Mouse (Mus musculus): ENCODE data around the gene Xlr5a. TPM values are rescaled to one million over a fixed set of nuclear protein-coding genes. Genes with fewer than 3 reads are reported as not detected.
A peak's percentile ranks its signal among the peaks of the same experiment; 100 is the strongest.
"Not testable (repeated sequence)": the region's sequence is repeated elsewhere in the genome, so short reads cannot be mapped to it uniquely, and the experiment has no call there.

The Xlr5a gene
- polyA plus RNA-seq (2015; fragmentation: Nextera tagmentation; extraction: Ambion mirVana), result 0.20 TPM in 1 of 2 replicates, not detected in the other

DNA sequence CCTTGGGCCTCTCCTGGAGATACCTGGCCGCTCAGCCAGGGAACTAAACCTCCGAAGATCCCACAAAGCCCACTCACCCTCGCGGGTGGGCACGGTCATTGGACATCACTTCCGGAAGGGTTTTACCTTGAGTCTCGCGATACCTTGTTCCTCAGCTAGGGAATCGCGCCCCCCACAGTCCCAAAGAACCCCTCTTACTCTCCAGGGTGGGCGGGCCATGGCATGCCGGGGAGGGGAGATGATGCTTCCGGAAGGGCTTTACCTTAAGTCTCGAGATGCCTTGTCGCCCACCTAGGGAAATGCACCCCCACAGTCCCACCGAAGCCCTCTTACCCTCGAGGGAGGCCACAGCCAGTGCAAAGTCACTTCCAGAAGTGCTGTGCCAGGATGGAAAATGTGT, at the start of gene Xlr5a, which contains the start of gene Xlr5c:
Gene Xlr5a, minus strand, starts transcription at position 101 of the 400 bp plus-strand sequence.
Gene Xlr5c, minus strand, starts transcription at position 101 of the 400 bp plus-strand sequence.
- ATAC-seq (ENCODE audit: low FRiP score); H3K4me3 ChIP-seq (replicated peaks); H3K4me2 ChIP-seq; H3K9me3 ChIP-seq (replicated peaks); H3K9ac ChIP-seq (replicated peaks); H3K36me3 ChIP-seq; H3K27me3 ChIP-seq (replicated peaks); H3K4me1 ChIP-seq; H3K27ac ChIP-seq (replicated peaks): not testable (repeated sequence)
- 93% methylated on average over 15 of the region's 17 CpGs for WGBS

- H3K4me2 ChIP-seq, result peak within 1 kb of the TSS; percentile 61
- peak within 1 kb of the TSS; percentile 61 for H3K9ac ChIP-seq (replicated peaks)
- peaks cover 7% of the 10 kb centered on the region; the same call in 1 of the 2 replicates for H3K4me1 ChIP-seq
- no peaks in the 10 kb centered on the region for H3K9me3 ChIP-seq (replicated peaks)
- WGBS, result 23% methylated on average over 37 of the region's 37 CpGs
- peak within 1 kb of the TSS; percentile 82 for H3K27ac ChIP-seq (replicated peaks)
- H3K36me3 ChIP-seq, result no peaks in the 10 kb centered on the region
- peak within 1 kb of the TSS; percentile 55 for H3K4me3 ChIP-seq (replicated peaks)
- H3K27me3 ChIP-seq (replicated peaks), result no peaks in the 10 kb centered on the region
- ATAC-seq (ENCODE audit: low FRiP score), result peak; percentile 96
Observed at GRCm38 (mm10) chrX:73342483-73342895, 49.7 kb upstream of the Xlr5a start, which contains the start of gene Zfp275. Gene Zfp275, plus strand, starts transcription at chrX:73342621.

DNA sequence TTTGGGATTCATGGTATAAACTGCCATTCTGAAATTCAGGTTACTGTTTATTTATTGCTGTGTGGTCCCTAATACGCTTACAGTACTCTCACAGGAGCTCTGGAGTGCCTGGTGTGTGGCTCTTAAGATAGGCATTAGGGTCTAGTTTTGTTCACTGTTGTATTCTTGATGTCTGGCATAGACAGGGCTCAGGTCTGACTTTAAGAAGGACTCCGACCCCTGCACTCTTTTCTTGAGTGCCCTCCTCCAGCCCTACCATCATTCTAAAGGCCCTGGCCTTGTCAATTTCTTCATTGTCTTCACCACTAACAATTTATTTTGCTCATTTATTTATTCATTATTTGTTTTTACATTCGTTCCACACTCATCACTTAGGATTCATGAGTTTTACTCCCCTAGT, 49.3 kb upstream of the Xlr5a start:
- no peaks in the 10 kb centered on the region for H3K27me3 ChIP-seq (replicated peaks)
- peak overlapping the region; percentile 55 for H3K4me3 ChIP-seq (replicated peaks)
- peak; percentile 37; the same call in 1 of the 2 replicates for ATAC-seq (ENCODE audit: low FRiP score)
- H3K9me3 ChIP-seq (replicated peaks), result no peaks in the 10 kb centered on the region
- H3K27ac ChIP-seq (replicated peaks), result no peak overlapping the region
- peak overlapping the region; percentile 61 for H3K4me2 ChIP-seq
- no peaks in the 10 kb centered on the region for H3K36me3 ChIP-seq
- 41% methylated on average over 3 of the region's 3 CpGs for WGBS
- peaks cover 7% of the 10 kb centered on the region; the same call in 1 of the 2 replicates for H3K4me1 ChIP-seq
- H3K9ac ChIP-seq (replicated peaks), result peak overlapping the region; percentile 61; the same call in 1 of the 2 replicates

GRCm38 (mm10) chrX:73341473-73341872, 48.7 kb upstream of the Xlr5a start:
- H3K27ac ChIP-seq (replicated peaks), result no peak overlapping the region
- 88% methylated on average over 1 of the region's 1 CpGs for WGBS
- H3K27me3 ChIP-seq (replicated peaks), result no peaks in the 10 kb centered on the region
- H3K4me1 ChIP-seq, result peaks cover 7% of the 10 kb centered on the region; the same call in 1 of the 2 replicates
- H3K4me2 ChIP-seq, result no peak overlapping the region
- no peak overlapping the region for H3K9ac ChIP-seq (replicated peaks)
- H3K4me3 ChIP-seq (replicated peaks), result no peak overlapping the region
- no peaks in the 10 kb centered on the region for H3K9me3 ChIP-seq (replicated peaks)
- no peaks in the 10 kb centered on the region for H3K36me3 ChIP-seq
- no peak for ATAC-seq (ENCODE audit: low FRiP score)

GRCm38 (mm10) chrX:73336740-73337139, 44.0 kb upstream of the Xlr5a start, which contains the start of gene Gm45015:
Gene Gm45015, minus strand, starts transcription at chrX:73336840.
- no peak within 1 kb of the TSS for H3K27ac ChIP-seq (replicated peaks)
- H3K4me3 ChIP-seq (replicated peaks), result no peak within 1 kb of the TSS
- no peak within 1 kb of the TSS for H3K4me2 ChIP-seq
- H3K27me3 ChIP-seq (replicated peaks), result no peaks in the 10 kb centered on the region
- 86% methylated on average over 4 of the region's 4 CpGs for WGBS
- no peak for ATAC-seq (ENCODE audit: low FRiP score)
- H3K36me3 ChIP-seq, result no peaks in the 10 kb centered on the region
- H3K9ac ChIP-seq (replicated peaks), result no peak within 1 kb of the TSS
- no peaks in the 10 kb centered on the region for H3K9me3 ChIP-seq (replicated peaks)
- H3K4me1 ChIP-seq, result no peaks in the 10 kb centered on the region

DNA sequence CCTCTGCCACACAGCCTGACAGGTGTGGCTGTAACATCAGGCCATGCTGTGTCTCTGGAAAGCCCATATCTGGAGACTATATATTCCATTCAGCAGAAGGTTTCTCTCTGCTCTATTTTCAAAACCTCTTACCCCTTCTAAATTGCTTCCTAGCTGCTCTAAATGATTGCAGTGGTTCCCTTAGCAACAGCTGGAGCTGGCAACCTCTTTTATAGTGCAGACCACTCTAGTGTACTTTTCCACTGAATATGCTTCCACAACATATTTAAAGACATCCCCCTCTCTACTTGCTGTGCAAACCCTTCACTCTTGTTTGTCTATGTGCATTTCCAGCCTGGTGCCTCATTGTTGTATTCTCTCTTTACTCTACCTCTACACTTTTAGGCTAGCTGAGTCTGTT, 40.8 kb upstream of the Xlr5a start:
- no peak overlapping the region for H3K9ac ChIP-seq (replicated peaks)
- H3K27ac ChIP-seq (replicated peaks), result no peak overlapping the region
- H3K9me3 ChIP-seq (replicated peaks), result no peaks in the 10 kb centered on the region
- H3K4me1 ChIP-seq, result no peaks in the 10 kb centered on the region
- no peak for ATAC-seq (ENCODE audit: low FRiP score)
- no peaks in the 10 kb centered on the region for H3K27me3 ChIP-seq (replicated peaks)
- H3K4me3 ChIP-seq (replicated peaks), result no peak overlapping the region
- no peak overlapping the region for H3K4me2 ChIP-seq
- no peaks in the 10 kb centered on the region for H3K36me3 ChIP-seq

GRCm38 (mm10) chrX:73327215-73327614, 34.4 kb upstream of the Xlr5a start:
- Histone ChIP-seq H3K9ac (replicated peaks) (no peak overlapping the region), H3K4me3 (replicated peaks) (no peak overlapping the region), H3K9me3 (replicated peaks) (no peaks in the 10 kb centered on the region), H3K27me3 (replicated peaks) (no peaks in the 10 kb centered on the region), H3K36me3 (no peaks in the 10 kb centered on the region), H3K4me1 (no peaks in the 10 kb centered on the region), H3K4me2 (no peak overlapping the region), H3K27ac (replicated peaks) (no peak overlapping the region)
- WGBS, result 83% methylated on average over 2 of the region's 2 CpGs
- no peak for ATAC-seq (ENCODE audit: low FRiP score)

DNA sequence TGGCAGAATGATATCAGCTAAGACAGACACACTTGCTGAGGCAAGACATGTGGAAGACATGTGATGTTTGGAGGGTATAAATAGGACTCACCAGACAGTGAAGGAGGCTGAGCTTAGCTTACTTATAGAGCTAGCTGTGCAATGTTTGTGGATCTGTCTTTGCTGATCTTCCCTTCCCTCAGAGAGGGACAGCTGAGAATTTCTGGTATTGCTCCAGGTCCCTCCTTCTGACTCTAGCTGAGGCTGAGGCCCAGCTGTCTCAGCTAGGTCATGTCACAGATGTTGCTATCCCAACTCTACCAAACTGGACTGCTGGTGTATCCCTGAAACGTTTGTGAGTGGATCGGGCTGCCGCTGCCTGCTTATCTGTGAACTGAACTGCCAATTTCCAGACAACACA, 28.3 kb upstream of the Xlr5a start:
- Histone ChIP-seq H3K9me3 (replicated peaks) (no peaks in the 10 kb centered on the region), H3K4me1 (no peaks in the 10 kb centered on the region), H3K9ac (replicated peaks) (no peak overlapping the region), H3K27me3 (replicated peaks) (no peaks in the 10 kb centered on the region), H3K27ac (replicated peaks) (no peak overlapping the region), H3K36me3 (no peaks in the 10 kb centered on the region), H3K4me3 (replicated peaks) (no peak overlapping the region), H3K4me2 (no peak overlapping the region)
- ATAC-seq (ENCODE audit: low FRiP score), result no peak
- 78% methylated on average over 3 of the region's 3 CpGs for WGBS

DNA sequence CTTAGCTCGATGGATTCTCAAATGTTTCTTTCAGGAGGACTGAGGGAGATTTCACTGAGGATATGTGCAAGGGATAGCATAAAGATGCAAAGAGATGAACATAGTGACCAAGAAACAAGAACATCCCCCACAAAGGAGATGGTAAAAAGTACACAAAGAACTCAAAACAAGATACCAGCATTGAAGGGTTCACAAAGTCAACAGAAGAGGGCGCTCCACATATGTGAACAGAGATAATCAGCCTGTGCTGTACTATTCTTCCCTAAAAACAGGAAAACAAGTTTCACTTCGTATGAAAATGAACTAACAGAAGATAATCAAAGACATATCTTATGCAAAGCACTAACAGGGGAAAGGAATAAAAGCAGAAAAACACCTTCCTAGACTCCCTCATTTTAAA, 19.7 kb upstream of the Xlr5a start:
- no peak overlapping the region for H3K4me3 ChIP-seq (replicated peaks)
- 44% methylated on average over 3 of the region's 3 CpGs for WGBS
- no peaks in the 10 kb centered on the region for H3K36me3 ChIP-seq
- H3K9ac ChIP-seq (replicated peaks), result no peak overlapping the region
- H3K27me3 ChIP-seq (replicated peaks), result no peaks in the 10 kb centered on the region
- no peak; the same call in 1 of the 2 replicates for ATAC-seq (ENCODE audit: low FRiP score)
- no peak overlapping the region for H3K4me2 ChIP-seq
- H3K9me3 ChIP-seq (replicated peaks), result no peaks in the 10 kb centered on the region
- no peaks in the 10 kb centered on the region for H3K4me1 ChIP-seq
- H3K27ac ChIP-seq (replicated peaks), result no peak overlapping the region

- not testable (repeated sequence) for H3K27me3 ChIP-seq (replicated peaks); H3K4me1 ChIP-seq; H3K27ac ChIP-seq (replicated peaks); H3K4me3 ChIP-seq (replicated peaks); ATAC-seq (ENCODE audit: low FRiP score); H3K9ac ChIP-seq (replicated peaks); H3K9me3 ChIP-seq (replicated peaks); H3K36me3 ChIP-seq; H3K4me2 ChIP-seq
- WGBS, result 79% methylated on average over 10 of the region's 10 CpGs
Observed at GRCm38 (mm10) chrX:73295745-73296144, 3.0 kb upstream of the Xlr5a start.

- not testable (repeated sequence) for H3K9me3 ChIP-seq (replicated peaks); ATAC-seq (ENCODE audit: low FRiP score); H3K4me1 ChIP-seq; H3K36me3 ChIP-seq; H3K9ac ChIP-seq (replicated peaks); H3K27ac ChIP-seq (replicated peaks); H3K27me3 ChIP-seq (replicated peaks); H3K4me3 ChIP-seq (replicated peaks); H3K4me2 ChIP-seq
- whole genome bisulfite sequencing, result 89% methylated on average over 14 of the region's 14 CpGs
Observed at GRCm38 (mm10) chrX:73265270-73265669, 27.5 kb downstream of the Xlr5a start, which contains the start of gene Xlr3c. Gene Xlr3c, minus strand, starts transcription at chrX:73265390.

- H3K9me3 ChIP-seq (replicated peaks); H3K36me3 ChIP-seq; H3K9ac ChIP-seq (replicated peaks); H3K4me1 ChIP-seq; H3K4me2 ChIP-seq; H3K27ac ChIP-seq (replicated peaks); H3K27me3 ChIP-seq (replicated peaks); ATAC-seq (ENCODE audit: low FRiP score); H3K4me3 ChIP-seq (replicated peaks): not testable (repeated sequence)
- WGBS, result 90% methylated on average over 1 of the region's 2 CpGs
Observed at GRCm38 (mm10) chrX:73262428-73262827, 30.3 kb downstream of the Xlr5a start.

Measured in neural tube, embryonic 15.5 days (tissue).